Mouse (Mus musculus): Measurements from ENCODE around the gene Stx8.

DNA sequence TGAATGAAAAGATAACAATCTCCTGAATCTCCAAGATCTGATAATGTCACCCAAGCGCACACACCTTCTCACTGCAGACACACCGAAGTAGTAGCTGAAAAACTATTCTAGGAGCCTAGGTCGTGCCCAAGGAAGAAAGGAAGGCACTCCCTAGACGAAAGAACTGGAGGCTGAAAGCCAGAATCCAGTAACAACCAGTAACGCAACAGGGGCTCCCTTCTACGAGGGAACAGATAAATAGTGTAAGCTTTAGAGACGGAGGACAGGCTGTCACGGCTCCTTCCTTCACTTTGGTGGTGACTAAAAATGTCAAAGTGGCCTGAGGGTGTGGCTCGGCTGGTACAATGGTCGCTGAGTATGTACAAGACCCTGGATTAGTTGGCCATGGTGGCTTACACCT, 236.6 kb downstream of the Stx8 start:
- TF ChIP-seq ZC3H11A (IDR thresholded peaks at IDR 0.05; ENCODE audit: low read depth, low read length): no peak
- TF ChIP-seq GATA1 (IDR thresholded peaks at IDR 0.05; ENCODE audit: low read depth, low read length): no peak
- TF ChIP-seq UBTF (IDR thresholded peaks at IDR 0.05; ENCODE audit: borderline replicate concordance, insufficient read depth, low read depth, low read length): no peak
- no peak for TF ChIP-seq CTCF (IDR thresholded peaks at IDR 0.05 in 2 of 3, conservative IDR thresholded peaks at IDR 0.05 in 1 of 3; ENCODE audit: control insufficient read depth in 1 of 3, insufficient read depth in 1 of 3, low read depth in 2 of 3, low read length in 3 of 3, poor library complexity in 1 of 3, severe bottlenecking in 1 of 3)
- no peak for TF ChIP-seq POLR2A (IDR thresholded peaks at IDR 0.05; ENCODE audit: control insufficient read depth in 1 of 2, insufficient read depth in 1 of 2, low read depth in 1 of 2, low read length in 2 of 2, poor library complexity in 1 of 2)
- TF ChIP-seq ZKSCAN1 (IDR thresholded peaks at IDR 0.05; ENCODE audit: low read depth, low read length): no peak
- TF ChIP-seq E2F4 (IDR thresholded peaks at IDR 0.05; ENCODE audit: borderline replicate concordance, low read depth, low read length): no peak
- TF ChIP-seq MYC (IDR thresholded peaks at IDR 0.05; ENCODE audit: low read depth, low read length): no peak
- no peak for TF ChIP-seq EP300 (IDR thresholded peaks at IDR 0.05; ENCODE audit: low read depth in 1 of 2, low read length in 2 of 2)
- no peak for TF ChIP-seq CHD1 (IDR thresholded peaks at IDR 0.05; ENCODE audit: low read depth, low read length)
- no peak for TF ChIP-seq SIN3A (IDR thresholded peaks at IDR 0.05; ENCODE audit: low read length)
- no peak for TF ChIP-seq HCFC1 (IDR thresholded peaks at IDR 0.05; ENCODE audit: low read depth, low read length)
- no peak for TF ChIP-seq CHD2 (IDR thresholded peaks at IDR 0.05; ENCODE audit: low read length)
